Mouse (Mus musculus) midbrain, embryonic 13.5 days (tissue): ENCODE measurements around the gene Ppfibp1. TPM values are rescaled to one million over a fixed set of nuclear protein-coding genes. Genes with fewer than 3 reads are reported as not detected.

Experiments
- ATAC-seq: fragments of 200-750 bp; cut with Nextera tagmentation; 2 replicates; pipeline ENCODE4 v1.8.0; 2017; ENCODE audit warnings: mild to moderate bottlenecking, moderate TSS enrichment, moderate library complexity
- H3K27ac ChIP-seq: fragments of 300-500 bp; sonication (generic); 2 replicates; pipeline ENCODE4 v1.5.1; 2015; ENCODE audit warnings: inconsistent platforms, mild to moderate bottlenecking, moderate library complexity
- H3K27me3 ChIP-seq: fragments of 300-500 bp; sonication (generic); 2 replicates; pipeline ENCODE4 v1.6.1; 2015; ENCODE audit warnings: mild to moderate bottlenecking, inconsistent platforms
- H3K36me3 ChIP-seq: fragments of 300-500 bp; sonication (generic); 2 replicates; pipeline ENCODE4 v1.6.1; 2015; ENCODE audit warnings: mild to moderate bottlenecking, inconsistent platforms
- H3K4me1 ChIP-seq: fragments of 300-500 bp; sonication (generic); replicated peaks from 2 replicates; pipeline ENCODE4 v1.6.1; 2015; ENCODE audit warnings: inconsistent platforms
- H3K4me2 ChIP-seq: fragments of 300-500 bp; sonication (generic); replicated peaks from 2 replicates; pipeline ENCODE4 v1.6.1; 2015; ENCODE audit warnings: moderate library complexity, mild to moderate bottlenecking, inconsistent platforms
- H3K4me3 ChIP-seq: fragments of 300-500 bp; sonication (generic); replicated peaks from 2 replicates; pipeline ENCODE4 v1.5.1; 2015; ENCODE audit warnings: mild to moderate bottlenecking, inconsistent platforms
- H3K9ac ChIP-seq: fragments of 300-500 bp; sonication (generic); replicated peaks from 2 replicates; pipeline ENCODE4 v1.6.1; 2015; ENCODE audit warnings: mild to moderate bottlenecking, inconsistent platforms
- H3K9me3 ChIP-seq: fragments of 300-500 bp; sonication (generic); 2 replicates; pipeline ENCODE4 v1.6.1; 2016; ENCODE audit warnings: mild to moderate bottlenecking, inconsistent platforms
- WGBS: fragments of 180-500 bp; shearing (Covaris S2); methylation state at CpG from one replicate; pipeline ENCODE4 v1.1.7; 2015; 5-methylcytosine and 5-hydroxymethylcytosine counted together
- polyA plus RNA-seq: library from polyadenylated mRNA; unstranded; fragments of >200 nt; fragmentation: Nextera tagmentation; extraction: Ambion mirVana; gene quantifications from 2 replicates; pipeline ENCODE4 v1.2.1, GENCODE M21; 2015

Ppfibp1 gene
- polyA plus RNA-seq, 1 experiment from 2014 or later: 14.2 TPM

DNA sequence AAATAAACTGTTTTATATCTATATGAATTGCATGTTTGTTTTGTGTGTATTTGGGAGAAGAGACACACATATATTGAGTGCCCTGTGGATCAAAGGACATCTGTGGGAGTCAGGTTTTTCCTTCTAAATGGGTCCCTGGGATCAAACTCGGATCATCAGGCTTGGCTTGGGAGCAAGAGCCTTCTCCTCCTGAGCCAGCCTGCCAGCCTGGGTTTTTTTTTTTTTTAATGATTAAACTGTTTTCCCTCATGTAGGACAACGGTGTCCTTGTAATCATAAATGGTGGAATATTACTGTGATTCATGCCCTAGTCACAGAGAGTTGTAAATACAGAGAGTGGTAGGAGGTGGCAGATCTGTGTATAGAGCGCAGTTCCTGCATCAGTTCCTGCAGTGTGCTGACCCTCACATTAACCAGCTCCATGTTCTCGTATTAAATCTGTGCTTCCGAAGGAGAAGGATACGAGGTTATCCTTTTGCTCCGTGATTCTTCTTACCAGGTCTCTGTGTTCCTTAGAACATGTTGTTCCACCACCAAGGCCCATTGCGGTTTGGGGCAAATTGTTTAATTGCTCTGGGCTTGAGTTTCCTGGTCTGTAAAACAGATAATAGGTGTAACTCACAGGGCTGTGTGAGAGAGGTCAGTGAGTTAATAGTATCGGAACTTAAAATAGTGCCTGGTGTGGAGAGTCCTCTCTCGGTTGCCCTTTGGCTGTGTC lies 176.1 kb downstream of the Ppfibp1 start:
- Histone ChIP-seq H3K9ac (no peak overlapping the region), H3K4me3 (no peak overlapping the region), H3K27ac (no peak overlapping the region), H3K36me3 (peaks cover 57% of the 10 kb centered on the region), H3K9me3 (no peaks in the 10 kb centered on the region), H3K4me1 (no peaks in the 10 kb centered on the region), H3K27me3 (no peaks in the 10 kb centered on the region), H3K4me2 (no peak overlapping the region)
- no peak for ATAC-seq
- WGBS: 96% methylated on average over 10 of the region's 10 CpGs

DNA sequence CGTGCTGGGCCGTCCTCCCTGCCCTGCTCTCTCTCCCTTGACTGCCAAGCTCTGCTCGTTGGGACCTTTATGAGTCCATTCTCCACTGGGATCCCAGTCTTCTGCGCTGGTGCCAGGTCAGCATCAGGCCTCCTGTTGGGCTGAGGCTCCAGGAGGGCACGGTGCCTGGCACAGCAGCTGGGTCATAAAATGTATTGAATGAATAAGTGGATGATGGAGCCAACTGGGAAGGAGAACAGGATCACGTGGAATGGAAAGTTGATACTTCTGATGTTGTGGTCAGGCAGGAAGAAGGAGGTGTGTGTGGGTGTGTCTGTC lies 176.6 kb downstream of the Ppfibp1 start:
- H3K36me3 ChIP-seq: peaks cover 58% of the 10 kb centered on the region
- H3K4me3 ChIP-seq: no peak overlapping the region
- no peak overlapping the region for H3K9ac ChIP-seq
- no peaks in the 10 kb centered on the region for H3K4me1 ChIP-seq
- no peak for ATAC-seq
- WGBS: 93% methylated on average over 6 of the region's 6 CpGs
- H3K9me3 ChIP-seq: no peaks in the 10 kb centered on the region
- H3K27me3 ChIP-seq: no peaks in the 10 kb centered on the region
- no peak overlapping the region for H3K4me2 ChIP-seq
- H3K27ac ChIP-seq: no peak overlapping the region

DNA sequence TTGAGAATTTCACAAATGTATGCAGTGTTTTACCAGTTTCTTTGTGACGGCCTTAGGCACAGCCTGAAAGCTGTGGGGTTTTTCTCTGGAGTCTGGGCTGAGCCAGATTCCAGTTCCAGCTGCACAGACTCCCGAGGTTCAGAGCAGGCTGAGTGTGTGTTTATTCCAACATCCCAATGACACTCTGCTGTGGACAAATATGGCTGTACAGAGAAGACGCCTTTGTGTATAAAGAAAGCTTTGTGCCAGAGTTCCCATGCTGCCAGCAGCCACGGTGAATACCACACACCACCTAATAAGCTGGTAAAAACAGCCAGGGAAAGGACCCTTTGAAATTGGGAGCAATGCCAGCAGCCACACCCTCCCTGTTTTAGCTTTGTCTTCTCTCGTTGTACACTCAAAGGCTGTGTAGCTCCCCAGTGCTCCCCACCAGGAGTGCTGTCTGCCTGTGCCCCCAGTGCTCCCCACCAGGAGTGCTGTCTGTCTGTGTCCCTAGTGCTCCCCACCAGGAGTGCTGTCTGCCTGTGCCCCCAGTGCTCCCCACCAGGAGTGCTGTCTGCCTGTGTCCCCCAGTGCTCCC lies 187.6 kb downstream of the Ppfibp1 start:
- Histone ChIP-seq H3K27me3 (no peaks in the 10 kb centered on the region), H3K4me1 (no peaks in the 10 kb centered on the region), H3K27ac (peak overlapping the region; percentile 35; the same call in 1 of the 2 replicates), H3K4me3 (no peak overlapping the region), H3K4me2 (no peak overlapping the region), H3K36me3 (peaks cover 22% of the 10 kb centered on the region), H3K9ac (no peak overlapping the region), H3K9me3 (no peaks in the 10 kb centered on the region)
- 0 out of 2 replicates have a peak, but pooled peaks have one; percentile 50 for ATAC-seq
- 53% methylated on average over 5 of the region's 5 CpGs for WGBS

DNA sequence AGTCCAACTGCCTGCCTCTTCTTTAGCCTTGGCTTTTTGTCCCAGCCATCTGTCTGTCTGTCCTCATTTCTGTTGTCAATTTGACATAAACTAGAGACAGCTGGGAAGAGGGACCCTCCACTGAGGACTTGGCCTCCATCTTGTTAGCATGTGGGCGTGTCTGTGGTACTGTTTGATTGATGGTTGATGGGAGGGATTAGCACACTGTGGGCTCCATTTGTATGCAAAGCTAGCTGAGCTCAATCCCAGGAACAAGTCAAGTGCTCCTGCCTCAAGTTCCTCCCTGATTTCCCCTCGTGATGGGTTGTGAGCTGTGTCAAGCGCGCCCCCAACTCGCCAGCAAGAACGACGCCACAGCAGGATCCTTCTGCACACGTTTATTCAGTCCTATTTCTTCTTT lies 188.6 kb downstream of the Ppfibp1 start:
- 80% methylated on average over 8 of the region's 8 CpGs for WGBS

DNA sequence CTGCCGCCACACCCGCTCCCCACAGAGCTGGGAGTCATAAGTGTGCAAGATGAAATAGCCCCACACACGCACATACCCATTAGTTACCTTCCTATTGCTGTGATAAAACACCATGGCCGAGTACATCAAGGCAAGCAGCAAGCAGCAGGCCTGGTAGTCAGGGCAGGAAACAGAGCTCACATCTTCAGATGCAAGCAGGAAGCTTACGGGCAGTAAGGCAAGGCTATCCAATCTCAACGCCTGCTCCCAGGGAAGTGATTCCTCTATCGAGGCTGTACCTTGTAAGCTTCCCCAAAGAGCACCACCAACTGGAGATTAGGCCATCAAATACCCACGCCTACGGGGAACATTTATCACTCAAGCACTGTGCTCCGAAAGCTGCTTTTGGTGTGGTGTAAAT lies 191.6 kb downstream of the Ppfibp1 start:
- Histone ChIP-seq H3K9ac (no peak overlapping the region), H3K9me3 (no peaks in the 10 kb centered on the region), H3K36me3 (no peaks in the 10 kb centered on the region), H3K27me3 (no peaks in the 10 kb centered on the region), H3K4me2 (no peak overlapping the region), H3K4me3 (no peak overlapping the region), H3K4me1 (no peaks in the 10 kb centered on the region), H3K27ac (no peak overlapping the region)
- WGBS: 94% methylated on average over 10 of the region's 10 CpGs
- ATAC-seq: no peak

More for the DNA sequence above, 188.6 kb downstream of the Ppfibp1 start:
- Histone ChIP-seq H3K9ac (no peak overlapping the region), H3K27ac (no peak overlapping the region), H3K9me3 (no peaks in the 10 kb centered on the region), H3K36me3 (peaks cover 13% of the 10 kb centered on the region), H3K4me3 (no peak overlapping the region), H3K4me2 (no peak overlapping the region), H3K27me3 (no peaks in the 10 kb centered on the region), H3K4me1 (no peaks in the 10 kb centered on the region)
- ATAC-seq: 0 out of 2 replicates have a peak, but pooled peaks have one; percentile 50

Other genes starting within 250 kb of the Ppfibp1 start
- gene Med21, start 245.9 kb upstream of the Ppfibp1 start, polyA plus RNA-seq: 116 and 119 TPM in 2 replicates
- gene Tm7sf3, start 245.7 kb upstream of the Ppfibp1 start, polyA plus RNA-seq: 22.2 and 26.6 TPM in 2 replicates
- gene Stk38l, start 163.5 kb upstream of the Ppfibp1 start, polyA plus RNA-seq: 16.2 and 17.2 TPM in 2 replicates
- 1.8 and 2.6 TPM in 2 replicates for gene Arntl2, start 92.4 kb upstream of the Ppfibp1 start, polyA plus RNA-seq
- gene Smco2, start 38.4 kb upstream of the Ppfibp1 start, polyA plus RNA-seq: not detected in 2 replicates
- 0.15 TPM in 1 of 2 replicates, not detected in the other for gene 1700034J05Rik, start 65.9 kb downstream of the Ppfibp1 start, polyA plus RNA-seq
- gene Rep15, start 144.1 kb downstream of the Ppfibp1 start, polyA plus RNA-seq: 0.70 and 1.0 TPM in 2 replicates
- 74.7 and 89.0 TPM in 2 replicates for gene Mrps35, start 154.3 kb downstream of the Ppfibp1 start, polyA plus RNA-seq
- 0.52 and 0.53 TPM in 2 replicates for gene Mansc4, start 198.5 kb downstream of the Ppfibp1 start, polyA plus RNA-seq
- gene Klhl42, start 202.9 kb downstream of the Ppfibp1 start, polyA plus RNA-seq: 5.2 and 5.8 TPM in 2 replicates